Mouse (Mus musculus) olfactory bulb, adult 2 months (tissue): ENCODE results near the gene Mvb12b.

Experiments used
- CTCF ChIP-seq: fragments of 200-500 bp; IDR thresholded peaks from 2 replicates; pipeline ENCODE4 v1.5.1; 2012; ENCODE audit warnings: low read depth, mild to moderate bottlenecking, low read length, moderate library complexity; ENCODE audit not compliant: insufficient read depth
- POLR2A ChIP-seq: fragments of 200-500 bp; IDR thresholded peaks from 2 replicates; pipeline ENCODE4 v1.6.1; 2012; ENCODE audit warnings: mild to moderate bottlenecking, low read depth, low read length, moderate library complexity; ENCODE audit not compliant: insufficient read depth

GRCm38 (mm10) chr2:33873501-33873900, 14.2 kb downstream of the Mvb12b start:
- TF ChIP-seq CTCF (no peak), POLR2A (no peak)
